Mouse (Mus musculus) liver, embryonic 14.5 days (tissue): ENCODE measurements around the gene Osbp2.

Experiments used
- CTCF ChIP-seq: IDR thresholded peaks from 2 replicates; pipeline ENCODE4 v1.5.1; 2016; ENCODE audit warnings: antibody characterized with exemption, low read depth, control low read depth
- EP300 ChIP-seq: IDR thresholded peaks from 2 replicates; pipeline ENCODE4 v1.6.1; 2016; ENCODE audit warnings: antibody characterized with exemption, low read depth

DNA sequence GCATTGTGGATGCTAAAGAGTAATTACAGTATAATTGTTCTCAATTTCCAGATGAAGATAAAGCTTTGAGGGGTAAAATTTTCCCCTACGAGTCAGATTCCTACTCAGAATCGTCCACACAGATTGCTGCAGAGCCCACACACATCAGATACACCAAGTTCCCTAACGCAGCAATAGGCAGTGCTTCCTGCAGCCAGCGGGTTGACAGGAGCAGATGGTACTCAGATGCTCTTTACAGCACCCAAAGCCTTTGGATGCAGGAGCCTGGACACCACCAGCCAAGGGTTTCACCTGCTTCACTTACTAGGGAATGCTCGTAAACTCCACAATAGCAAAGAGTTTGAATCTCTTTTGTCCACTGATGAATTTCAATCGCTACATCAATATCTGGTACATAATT lies 12.7 kb upstream of the Osbp2 start:
- TF ChIP-seq CTCF (no peak), EP300 (no peak)
